Mouse (Mus musculus) lung, postnatal 0 days (tissue): ENCODE measurements around the gene Arhgap4. TPM values are rescaled to one million over a fixed set of nuclear protein-coding genes. Genes with fewer than 3 reads are reported as not detected.
A peak's percentile ranks its signal among the peaks of the same experiment; 100 is the strongest.

Experiments used
- ATAC-seq: fragments of 200-750 bp; cut with Nextera tagmentation; 2 replicates; pipeline ENCODE4 v1.8.0; 2017; ENCODE audit warnings: moderate library complexity
- DNase-seq: peaks from one replicate; pipeline ENCODE4 v3.0.0-alpha.2; 2016; ENCODE audit warnings: low spot score
- H3K27ac ChIP-seq: fragments of 300-500 bp; sonication (generic); 2 replicates; pipeline ENCODE4 v1.5.1; 2014; ENCODE audit warnings: antibody characterized with exemption, mild to moderate bottlenecking, low read length, mixed read lengths
- H3K27me3 ChIP-seq: fragments of 300-500 bp; sonication (generic); replicated peaks from 2 replicates; pipeline ENCODE4 v1.6.1; 2014; ENCODE audit warnings: low read length, mixed read lengths; ENCODE audit not compliant: insufficient read depth
- H3K36me3 ChIP-seq: fragments of 300-500 bp; sonication (generic); 2 replicates; pipeline ENCODE4 v1.6.1; 2014; ENCODE audit warnings: low read length, mixed read lengths; ENCODE audit not compliant: insufficient read depth
- H3K4me1 ChIP-seq: fragments of 300-500 bp; sonication (generic); 2 replicates; pipeline ENCODE4 v1.6.1; 2014; ENCODE audit warnings: antibody characterized with exemption, low read depth, low read length, mixed read lengths; ENCODE audit not compliant: insufficient read depth
- H3K4me2 ChIP-seq: fragments of 300-500 bp; sonication (generic); replicated peaks from 2 replicates; pipeline ENCODE4 v1.6.1; 2014; ENCODE audit warnings: low read depth, mild to moderate bottlenecking, low read length, moderate library complexity, mixed read lengths
- H3K4me3 ChIP-seq: fragments of 300-500 bp; sonication (generic); 2 replicates; pipeline ENCODE4 v1.5.1; 2014; ENCODE audit warnings: low read depth, low read length
- H3K9ac ChIP-seq: fragments of 300-500 bp; sonication (generic); replicated peaks from 2 replicates; pipeline ENCODE4 v1.6.1; 2014; ENCODE audit warnings: low read depth, mild to moderate bottlenecking
- H3K9me3 ChIP-seq: fragments of 300-500 bp; sonication (generic); 2 replicates; pipeline ENCODE4 v1.6.1; 2016; ENCODE audit warnings: low read length, mixed read lengths
- CTCF ChIP-seq: IDR thresholded peaks from 2 replicates; pipeline ENCODE4 v1.5.1; 2016; ENCODE audit warnings: antibody characterized with exemption, mild to moderate bottlenecking
- EP300 ChIP-seq: IDR thresholded peaks from 2 replicates; pipeline ENCODE4 v1.6.1; 2016; ENCODE audit warnings: antibody characterized with exemption, mild to moderate bottlenecking, control low read depth
- WGBS: fragments of 180-500 bp; shearing (Covaris S2); extraction: QIAGEN DNeasy Blood & Tissue Kit; methylation state at CpG from one replicate; pipeline ENCODE4 v1.1.7; 2014; 5-methylcytosine and 5-hydroxymethylcytosine counted together
- polyA plus RNA-seq: library from polyadenylated mRNA; unstranded; fragments of >200 nt; fragmentation: Nextera tagmentation; extraction: Ambion mirVana; gene quantifications from 2 replicates; pipeline ENCODE4 v1.2.1, GENCODE M21; 2015

The Arhgap4 gene
- polyA plus RNA-seq, 1 experiment from 2014 or later, result 1.9 TPM

DNA sequence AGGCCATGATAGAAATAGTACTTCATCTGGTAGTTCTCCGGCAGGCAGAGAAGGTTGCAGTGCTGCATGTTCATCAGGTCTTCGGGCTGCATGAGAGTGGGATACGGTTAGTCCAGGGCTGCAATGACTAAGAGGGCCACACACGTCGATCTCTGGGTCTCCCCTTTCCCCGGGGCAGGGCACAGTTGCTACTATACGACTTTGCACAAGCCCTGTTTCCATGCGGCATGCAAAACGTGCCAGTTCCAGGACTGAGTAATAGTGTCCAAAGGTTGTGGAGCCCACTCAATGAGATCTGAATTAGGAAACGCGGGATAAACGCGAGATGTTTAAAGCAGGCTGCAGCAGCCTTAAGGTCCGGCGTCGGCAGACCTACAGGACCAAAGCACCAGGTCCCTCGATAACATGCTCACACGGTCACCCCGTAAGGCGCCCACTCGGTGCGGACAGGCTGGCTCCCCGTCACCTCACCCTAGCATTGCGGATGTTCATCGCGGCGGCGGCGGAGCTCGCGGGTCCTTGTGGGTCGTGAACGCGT is 316 bp downstream of the Arhgap4 start:
- peak overlapping the region; percentile 57 for H3K4me2 ChIP-seq
- 10% methylated on average over 33 of the region's 34 CpGs for WGBS
- DNase-seq, result no peak
- H3K4me1 ChIP-seq, result no peaks in the 10 kb centered on the region
- H3K36me3 ChIP-seq, result no peaks in the 10 kb centered on the region
- H3K27ac ChIP-seq, result 0 out of 2 replicates have a peak overlapping the region, but pooled peaks have one; percentile 8
- H3K4me3 ChIP-seq, result peak overlapping the region; percentile 47
- TF ChIP-seq CTCF, result no peak
- no peak for TF ChIP-seq EP300
- H3K9me3 ChIP-seq, result no peaks in the 10 kb centered on the region
- no peaks in the 10 kb centered on the region for H3K27me3 ChIP-seq
- H3K9ac ChIP-seq, result peak overlapping the region; percentile 43; the same call in 1 of the 2 replicates
- peak; percentile 47 for ATAC-seq

DNA sequence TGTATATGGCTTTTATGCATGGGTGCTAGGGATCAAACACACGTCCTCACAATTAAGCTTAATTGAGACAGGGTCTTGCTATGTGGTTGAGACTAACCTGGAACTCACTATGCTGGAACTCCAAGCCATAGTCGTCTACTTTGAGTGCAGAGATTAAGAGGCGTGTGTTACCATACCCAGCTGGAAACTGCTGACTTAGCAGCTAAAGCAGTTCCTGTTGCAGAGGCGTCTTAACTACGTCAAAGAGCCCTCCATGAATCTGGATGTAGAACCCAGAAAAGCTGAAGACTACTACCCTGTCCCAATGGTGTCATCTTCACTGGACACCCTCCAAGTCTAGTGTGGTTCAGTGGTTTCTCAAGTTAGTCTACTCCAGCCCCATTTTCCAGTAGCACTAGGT is 3.0 kb downstream of the Arhgap4 start:
- Histone ChIP-seq H3K27ac (no peak overlapping the region), H3K9me3 (no peaks in the 10 kb centered on the region), H3K36me3 (no peaks in the 10 kb centered on the region), H3K4me3 (no peak overlapping the region), H3K27me3 (no peaks in the 10 kb centered on the region), H3K4me1 (no peaks in the 10 kb centered on the region), H3K4me2 (no peak overlapping the region), H3K9ac (no peak overlapping the region)
- no peak for DNase-seq
- TF ChIP-seq CTCF, result no peak
- no peak for TF ChIP-seq EP300
- WGBS, result 86% methylated on average over 5 of the region's 5 CpGs
- ATAC-seq, result no peak

DNA sequence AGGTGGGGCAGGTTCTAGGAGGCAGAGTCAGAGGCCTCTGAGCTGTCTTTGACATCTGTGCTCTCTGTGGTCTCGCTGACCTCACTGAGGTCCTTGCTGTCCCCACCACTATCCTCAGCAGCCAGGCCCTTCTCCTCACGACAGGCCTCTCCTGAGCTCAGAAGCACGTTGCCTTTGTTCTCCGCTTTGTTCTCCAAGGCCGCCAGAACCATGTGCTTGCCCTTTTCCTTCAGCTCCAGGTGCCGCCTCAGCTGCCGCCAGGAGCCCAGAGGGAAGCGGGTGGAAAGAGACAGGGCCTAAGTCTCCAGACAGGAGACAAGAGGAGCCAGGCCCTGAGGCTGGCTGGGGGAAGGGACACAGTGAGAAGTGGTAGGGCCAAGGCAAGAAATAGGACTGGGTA is 4.7 kb downstream of the Arhgap4 start:
- no peak for TF ChIP-seq CTCF
- no peak for TF ChIP-seq EP300
- H3K9ac ChIP-seq, result no peak overlapping the region
- H3K4me1 ChIP-seq, result no peaks in the 10 kb centered on the region

GRCm38 (mm10) chrX:73914827-73915703 is 6.6 kb downstream of the Arhgap4 start:
- H3K4me2 ChIP-seq, result peak overlapping the region; percentile 35
- H3K4me3 ChIP-seq, result no peak overlapping the region
- 18% methylated on average over 29 of the region's 31 CpGs for WGBS
- DNase-seq, result peak; percentile 98
- no peak overlapping the region for H3K9ac ChIP-seq
- H3K27ac ChIP-seq, result peak overlapping the region; percentile 79
- no peaks in the 10 kb centered on the region for H3K27me3 ChIP-seq
- peak; percentile 67 for TF ChIP-seq CTCF
- no peak for TF ChIP-seq EP300
- no peaks in the 10 kb centered on the region for H3K9me3 ChIP-seq
- H3K36me3 ChIP-seq, result no peaks in the 10 kb centered on the region
- peak; percentile 99 for ATAC-seq
- H3K4me1 ChIP-seq, result no peaks in the 10 kb centered on the region; the same call in 1 of the 2 replicates

More for the DNA sequence above, 4.7 kb downstream of the Arhgap4 start:
- DNase-seq (no peak), ATAC-seq (no peak)
- Histone ChIP-seq H3K36me3 (no peaks in the 10 kb centered on the region), H3K4me3 (no peak overlapping the region), H3K4me2 (no peak overlapping the region), H3K27me3 (no peaks in the 10 kb centered on the region), H3K27ac (no peak overlapping the region), H3K9me3 (no peaks in the 10 kb centered on the region)
- WGBS, result 72% methylated on average over 4 of the region's 8 CpGs

- 60% methylated on average over 2 of the region's 2 CpGs for WGBS
- Histone ChIP-seq H3K9me3 (no peaks in the 10 kb centered on the region), H3K36me3 (no peaks in the 10 kb centered on the region), H3K27me3 (no peaks in the 10 kb centered on the region), H3K27ac (no peak overlapping the region), H3K4me3 (no peak overlapping the region), H3K4me1 (no peaks in the 10 kb centered on the region; the same call in 1 of the 2 replicates), H3K9ac (no peak overlapping the region), H3K4me2 (no peak overlapping the region)
- no peak for TF ChIP-seq CTCF
- TF ChIP-seq EP300, result no peak
- ATAC-seq (no peak), DNase-seq (peak; percentile 14)
Measured at GRCm38 (mm10) chrX:73911588-73911987, 10.1 kb downstream of the Arhgap4 start.

DNA sequence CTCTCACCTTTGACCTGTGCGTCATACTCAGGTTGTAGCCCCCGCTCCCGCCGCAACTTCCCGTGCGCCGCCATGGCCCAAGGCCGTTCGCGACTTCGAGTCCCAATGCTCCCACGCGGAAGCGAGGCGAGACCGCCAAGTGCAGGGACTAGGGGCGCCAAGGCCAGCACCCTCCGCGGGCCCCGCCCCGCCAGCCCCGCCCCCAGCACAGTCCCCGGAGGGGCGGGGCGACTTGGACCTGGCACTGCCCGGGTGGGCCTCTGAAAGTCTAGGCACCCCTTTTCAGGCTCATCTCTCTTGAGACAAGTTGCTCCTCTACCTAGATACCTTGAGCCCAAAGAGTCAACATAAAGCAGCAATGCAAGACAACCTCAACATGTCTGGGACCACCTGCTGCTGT is 10.5 kb downstream of the Arhgap4 start:
- no peak for DNase-seq
- H3K9ac ChIP-seq, result no peak overlapping the region
- 7% methylated on average over 6 of the region's 26 CpGs for WGBS
- H3K27me3 ChIP-seq, result no peaks in the 10 kb centered on the region
- no peak overlapping the region for H3K27ac ChIP-seq
- ATAC-seq, result no peak
- no peak overlapping the region for H3K4me2 ChIP-seq
- H3K36me3 ChIP-seq, result no peaks in the 10 kb centered on the region
- no peak for TF ChIP-seq EP300
- TF ChIP-seq CTCF, result no peak
- no peak overlapping the region for H3K4me3 ChIP-seq
- H3K9me3 ChIP-seq, result no peaks in the 10 kb centered on the region
- no peaks in the 10 kb centered on the region; the same call in 1 of the 2 replicates for H3K4me1 ChIP-seq
